Mouse (Mus musculus): ENCODE measurements around the gene Olfr149.

- no peak for TF ChIP-seq CTCF (IDR thresholded peaks at IDR 0.05; ENCODE audit: borderline replicate concordance, control insufficient read depth, extremely low read depth, insufficient read depth, low read length, poor library complexity)
- TF ChIP-seq POLR2A (IDR thresholded peaks at IDR 0.05; ENCODE audit: control insufficient read depth, extremely low read depth, insufficient read depth, low read length, poor library complexity): no peak
These were observed 33.8 kb upstream of the Olfr149 start for GRCm38 (mm10) chr9:39740741-39741140.

All from thymus, adult 2 months (tissue).